ENCODE assay signal across 8 mouse cellular contexts in the genomic region with DNA sequence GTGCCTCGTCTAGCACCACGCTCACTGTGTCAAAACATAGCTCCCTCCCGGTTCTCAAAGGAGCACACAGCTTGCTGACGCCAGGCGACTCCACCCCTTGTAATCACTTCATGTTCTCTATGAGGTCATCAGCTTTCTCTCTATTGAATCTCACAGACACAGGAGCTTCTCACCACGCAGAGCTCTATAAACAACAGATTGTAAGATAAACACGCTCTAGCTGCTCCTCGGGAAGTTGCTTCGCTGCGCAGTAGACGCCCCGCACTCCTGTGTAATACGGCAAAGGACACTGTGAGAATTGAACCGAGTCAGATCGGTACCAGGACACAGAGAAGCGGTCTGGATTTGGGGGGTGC.
DNase-seq lines count a peak whose midpoint lies in the region.

No protein-coding gene starts in this region.

- DNase-seq in heart, adult 11 months = peak; percentile 90
- no peak for DNase-seq in heart, postnatal 10 days
- peak; percentile 4 to 10 for DNase-seq in urinary bladder, adult 18-20 months (ENCODE audit: low spot score in 2 of 2)
- no peak for DNase-seq in urinary bladder, postnatal 25 days (ENCODE audit: low spot score)
- DNase-seq in lung, adult 18-20 months = peak; percentile 27 to 61
- peak; percentile 25 for DNase-seq in yolk sac, embryonic 10.5 days (ENCODE audit: low spot score)
- no peak for DNase-seq in thymus, postnatal 4 days
- no peak for DNase-seq in adrenal gland, postnatal 4 days (ENCODE audit: low spot score in 2 of 2)

- intact Hi-C loops in heart, postnatal 10 days (cut with DNase I) = no loop called here

Comparison
In these comparisons a context has a peak if more than half of its experiments do, and no peak if none do; other contexts are left out.
1. DNase-seq: peak in heart, adult 11 months (single experiment), urinary bladder, adult 18-20 months (2 of 2), lung, adult 18-20 months (2 of 2) and yolk sac, embryonic 10.5 days (single experiment); none in heart, postnatal 10 days (0 of 2), urinary bladder, postnatal 25 days (single experiment), thymus, postnatal 4 days (single experiment) and adrenal gland, postnatal 4 days (0 of 2).